Mouse (Mus musculus) stomach, embryonic 15.5 days (tissue): ENCODE measurements around the gene Tc2n. TPM values are rescaled to one million over a fixed set of nuclear protein-coding genes. Genes with fewer than 3 reads are reported as not detected.
A peak's percentile ranks its signal among the peaks of the same experiment; 100 is the strongest.
"Not testable (repeated sequence)": the region's sequence is repeated elsewhere in the genome, so short reads cannot be mapped to it uniquely, and the experiment has no call there.

ENCODE experiments used
- ATAC-seq: fragments of 200-750 bp; cut with Nextera tagmentation; 2 replicates; pipeline ENCODE4 v1.8.0; 2017; ENCODE audit warnings: low read depth, moderate number of reproducible peaks, moderate TSS enrichment; ENCODE audit not compliant: insufficient read depth, low FRiP score
- H3K27ac ChIP-seq: fragments of 300-500 bp; sonication (generic); 2 replicates; pipeline ENCODE4 v1.5.1; 2015; ENCODE audit warnings: mild to moderate bottlenecking, inconsistent platforms
- H3K27me3 ChIP-seq: fragments of 300-500 bp; sonication (generic); replicated peaks from 2 replicates; pipeline ENCODE4 v1.6.1; 2015; ENCODE audit warnings: inconsistent platforms
- H3K36me3 ChIP-seq: fragments of 300-500 bp; sonication (generic); 2 replicates; pipeline ENCODE4 v1.6.1; 2015; ENCODE audit warnings: inconsistent platforms
- H3K4me1 ChIP-seq: fragments of 300-500 bp; sonication (generic); 2 replicates; pipeline ENCODE4 v1.6.1; 2015; ENCODE audit warnings: inconsistent platforms
- H3K4me2 ChIP-seq: fragments of 300-500 bp; sonication (generic); 2 replicates; pipeline ENCODE4 v1.6.1; 2015; ENCODE audit warnings: mild to moderate bottlenecking, inconsistent platforms
- H3K4me3 ChIP-seq: fragments of 300-500 bp; sonication (generic); replicated peaks from 2 replicates; pipeline ENCODE4 v1.5.1; 2015; ENCODE audit warnings: inconsistent platforms
- H3K9ac ChIP-seq: fragments of 300-500 bp; sonication (generic); 2 replicates; pipeline ENCODE4 v1.6.1; 2015; ENCODE audit warnings: inconsistent platforms
- H3K9me3 ChIP-seq: fragments of 300-500 bp; sonication (generic); 2 replicates; pipeline ENCODE4 v1.6.1; 2016; ENCODE audit warnings: inconsistent platforms
- WGBS: fragments of 180-500 bp; shearing (Covaris S2); methylation state at CpG from one replicate; pipeline ENCODE4 v1.1.7; 2015; 5-methylcytosine and 5-hydroxymethylcytosine counted together
- polyA plus RNA-seq: library from polyadenylated mRNA; unstranded; fragments of >200 nt; fragmentation: Nextera tagmentation; extraction: Ambion mirVana; gene quantifications from 2 replicates; pipeline ENCODE4 v1.2.1, GENCODE M21; 2015

Tc2n gene
- polyA plus RNA-seq, 1 experiment from 2014 or later: 4.1 TPM

- H3K9ac ChIP-seq: no peak overlapping the region
- H3K4me3 ChIP-seq: peak overlapping the region; percentile 49
- H3K9me3 ChIP-seq: no peaks in the 10 kb centered on the region
- H3K4me2 ChIP-seq: peak overlapping the region; percentile 77
- H3K4me1 ChIP-seq: no peaks in the 10 kb centered on the region
- ATAC-seq: peak; percentile 67
- H3K27me3 ChIP-seq: 0 out of 2 replicates have a peak, but pooled peaks cover 3% of the 10 kb centered on the region
- WGBS: 1% methylated on average over 9 of the region's 9 CpGs
- H3K27ac ChIP-seq: no peak overlapping the region
- no peaks in the 10 kb centered on the region for H3K36me3 ChIP-seq
These were observed 430 bp upstream of the Tc2n start for GRCm38 (mm10) chr12:101718755-101719150.

GRCm38 (mm10) chr12:101699176-101699575, 19.1 kb downstream of the Tc2n start:
- H3K4me2 ChIP-seq: no peak overlapping the region
- H3K9me3 ChIP-seq: no peaks in the 10 kb centered on the region
- H3K27me3 ChIP-seq: no peaks in the 10 kb centered on the region
- ATAC-seq: no peak
- no peaks in the 10 kb centered on the region for H3K4me1 ChIP-seq
- H3K36me3 ChIP-seq: no peaks in the 10 kb centered on the region
- H3K9ac ChIP-seq: no peak overlapping the region
- H3K27ac ChIP-seq: no peak overlapping the region
- no peak overlapping the region for H3K4me3 ChIP-seq
- 92% methylated on average over 3 of the region's 3 CpGs for WGBS

GRCm38 (mm10) chr12:101696521-101696920, 21.8 kb downstream of the Tc2n start:
- no peaks in the 10 kb centered on the region for H3K27me3 ChIP-seq
- H3K4me3 ChIP-seq: no peak overlapping the region
- no peaks in the 10 kb centered on the region for H3K9me3 ChIP-seq
- no peak overlapping the region for H3K27ac ChIP-seq
- WGBS: 75% methylated on average over 1 of the region's 1 CpGs
- H3K36me3 ChIP-seq: no peaks in the 10 kb centered on the region
- H3K9ac ChIP-seq: no peak overlapping the region
- H3K4me1 ChIP-seq: no peaks in the 10 kb centered on the region
- no peak for ATAC-seq
- H3K4me2 ChIP-seq: no peak overlapping the region

- H3K27me3 ChIP-seq: no peaks in the 10 kb centered on the region
- no peak overlapping the region for H3K4me3 ChIP-seq
- H3K9me3 ChIP-seq: no peaks in the 10 kb centered on the region
- ATAC-seq: no peak
- H3K4me1 ChIP-seq: no peaks in the 10 kb centered on the region
- H3K9ac ChIP-seq: no peak overlapping the region
- no peaks in the 10 kb centered on the region for H3K36me3 ChIP-seq
- H3K4me2 ChIP-seq: no peak overlapping the region
- H3K27ac ChIP-seq: no peak overlapping the region
- 67% methylated on average over 2 of the region's 2 CpGs for WGBS
These were observed 37.8 kb downstream of the Tc2n start for GRCm38 (mm10) chr12:101680538-101680937.

- Histone ChIP-seq H3K9ac (no peak overlapping the region), H3K4me2 (no peak overlapping the region), H3K27me3 (no peaks in the 10 kb centered on the region), H3K27ac (no peak overlapping the region), H3K9me3 (no peaks in the 10 kb centered on the region), H3K36me3 (no peaks in the 10 kb centered on the region), H3K4me1 (no peaks in the 10 kb centered on the region), H3K4me3 (no peak overlapping the region)
- WGBS: 90% methylated on average over 2 of the region's 2 CpGs
- ATAC-seq: no peak
These were observed 50.8 kb downstream of the Tc2n start for GRCm38 (mm10) chr12:101667502-101667901.

- H3K27me3 ChIP-seq: no peaks in the 10 kb centered on the region
- WGBS: 71% methylated on average over 1 of the region's 1 CpGs
- no peak for ATAC-seq
These were observed 85.2 kb downstream of the Tc2n start for GRCm38 (mm10) chr12:101633137-101633536.

GRCm38 (mm10) chr12:101606622-101607021, 111.7 kb downstream of the Tc2n start:
- not testable (repeated sequence) for H3K4me3 ChIP-seq, H3K9ac ChIP-seq, H3K9me3 ChIP-seq, H3K27ac ChIP-seq, H3K36me3 ChIP-seq, H3K4me2 ChIP-seq, H3K27me3 ChIP-seq, ATAC-seq, H3K4me1 ChIP-seq

More at GRCm38 (mm10) chr12:101633137-101633536, 85.2 kb downstream of the Tc2n start:
- no peak overlapping the region for H3K4me2 ChIP-seq
- H3K4me1 ChIP-seq: no peaks in the 10 kb centered on the region
- H3K4me3 ChIP-seq: no peak overlapping the region
- H3K9me3 ChIP-seq: no peaks in the 10 kb centered on the region
- H3K9ac ChIP-seq: no peak overlapping the region
- no peak overlapping the region for H3K27ac ChIP-seq
- H3K36me3 ChIP-seq: no peaks in the 10 kb centered on the region

Other genes starting within 250 kb of the Tc2n start
- gene Fbln5, start 100.5 kb upstream of the Tc2n start, polyA plus RNA-seq: 51.7 and 61.1 TPM in 2 replicates
- gene Trip11, start 194.7 kb upstream of the Tc2n start, polyA plus RNA-seq: 32.3 and 35.9 TPM in 2 replicates
- 11.8 and 14.6 TPM in 2 replicates for gene Atxn3, start 239.7 kb upstream of the Tc2n start, polyA plus RNA-seq